Mouse (Mus musculus) intestine, embryonic 16.5 days (tissue): ENCODE results near the gene Mlh1. TPM values are rescaled to one million over a fixed set of nuclear protein-coding genes. Genes with fewer than 3 reads are reported as not detected.

ENCODE experiments used
- ATAC-seq: fragments of 200-750 bp; cut with Nextera tagmentation; 2 replicates; pipeline ENCODE4 v1.8.0; 2017; ENCODE audit warnings: moderate TSS enrichment, moderate library complexity
- H3K27ac ChIP-seq: fragments of 300-500 bp; sonication (generic); 2 replicates; pipeline ENCODE4 v1.5.1; 2014; ENCODE audit warnings: mild to moderate bottlenecking, low read length
- H3K27me3 ChIP-seq: fragments of 300-500 bp; sonication (generic); replicated peaks from 2 replicates; pipeline ENCODE4 v1.6.1; 2014; ENCODE audit warnings: low read length, control low read depth, mixed read lengths; ENCODE audit not compliant: control insufficient read depth, insufficient read depth
- H3K36me3 ChIP-seq: fragments of 300-500 bp; sonication (generic); 2 replicates; pipeline ENCODE4 v1.6.1; 2014; ENCODE audit warnings: low read length, control low read depth; ENCODE audit not compliant: control insufficient read depth, insufficient read depth
- H3K4me1 ChIP-seq: fragments of 300-500 bp; sonication (generic); 2 replicates; pipeline ENCODE4 v1.6.1; 2014; ENCODE audit warnings: low read length, control low read depth, mixed read lengths; ENCODE audit not compliant: control insufficient read depth, insufficient read depth
- H3K4me2 ChIP-seq: fragments of 300-500 bp; sonication (generic); 2 replicates; pipeline ENCODE4 v1.6.1; 2014; ENCODE audit warnings: low read depth, low read length, control low read depth
- H3K4me3 ChIP-seq: fragments of 300-500 bp; sonication (generic); 2 replicates; pipeline ENCODE4 v1.5.1; 2014; ENCODE audit warnings: mild to moderate bottlenecking, low read length
- H3K9ac ChIP-seq: fragments of 300-500 bp; sonication (generic); 2 replicates; pipeline ENCODE4 v1.6.1; 2014; ENCODE audit warnings: low read depth, low read length
- H3K9me3 ChIP-seq: fragments of 300-500 bp; sonication (generic); 2 replicates; pipeline ENCODE4 v1.6.1; 2016; ENCODE audit warnings: low read length, control low read depth; ENCODE audit not compliant: control insufficient read depth
- WGBS: fragments of 180-500 bp; shearing (Covaris S2); extraction: QIAGEN DNeasy Blood & Tissue Kit; methylation state at CpG from one replicate; pipeline ENCODE4 v1.1.7; 2014; 5-methylcytosine and 5-hydroxymethylcytosine counted together
- polyA plus RNA-seq: library from polyadenylated mRNA; unstranded; fragments of >200 nt; fragmentation: Nextera tagmentation; extraction: Ambion mirVana; gene quantifications from 2 replicates; pipeline ENCODE4 v1.2.1, GENCODE M21; 2015

Mlh1 gene
- polyA plus RNA-seq, 1 experiment from 2014 or later = 43.3 TPM

DNA sequence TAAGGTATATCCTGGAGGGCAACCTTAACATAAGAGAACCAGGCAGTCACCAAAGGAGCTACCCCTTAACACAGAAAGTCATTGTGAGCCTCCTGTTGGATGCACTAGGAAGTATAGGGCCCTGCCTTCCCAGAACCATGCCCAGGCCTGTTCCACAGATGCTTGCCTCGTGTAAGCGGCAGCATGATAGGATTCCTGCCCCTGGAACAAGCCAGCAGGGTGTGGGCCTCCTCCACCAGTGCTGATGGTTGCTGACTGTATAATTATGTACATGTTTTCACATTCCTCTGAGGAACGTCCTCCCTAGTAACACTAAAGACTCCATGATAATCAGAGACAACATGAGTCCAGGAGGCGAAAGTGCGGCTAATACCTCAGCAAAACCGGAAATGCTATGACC, 28.2 kb downstream of the Mlh1 start:
- Histone ChIP-seq H3K36me3 (peaks cover 5% of the 10 kb centered on the region), H3K4me1 (no peaks in the 10 kb centered on the region), H3K4me2 (no peak overlapping the region), H3K27me3 (no peaks in the 10 kb centered on the region), H3K9me3 (no peaks in the 10 kb centered on the region), H3K4me3 (no peak overlapping the region), H3K27ac (no peak overlapping the region), H3K9ac (no peak overlapping the region)
- no peak for ATAC-seq
- whole genome bisulfite sequencing = 89% methylated on average over 6 of the region's 6 CpGs

DNA sequence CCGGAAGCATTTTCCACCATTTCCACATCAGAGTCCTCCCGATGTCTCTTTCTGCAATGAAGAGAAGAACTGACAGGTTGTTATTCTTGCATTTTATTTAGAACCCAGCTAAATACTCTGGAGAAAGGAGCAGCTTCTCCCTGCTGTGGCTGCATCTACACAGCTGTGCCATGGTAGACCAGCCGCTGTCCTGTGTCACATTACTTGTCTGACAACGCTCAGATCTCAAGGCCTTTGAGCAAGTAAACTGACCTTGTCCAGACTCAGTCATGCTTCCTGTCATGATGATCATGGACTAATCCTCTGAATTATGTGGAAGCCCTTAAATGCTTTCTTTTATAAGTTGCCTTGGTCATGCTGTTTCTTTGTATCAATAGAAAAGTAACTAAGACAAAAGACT, 31.8 kb downstream of the Mlh1 start:
- Histone ChIP-seq H3K4me2 (no peak overlapping the region), H3K36me3 (peaks cover 11% of the 10 kb centered on the region), H3K4me3 (no peak overlapping the region), H3K9ac (no peak overlapping the region), H3K27ac (no peak overlapping the region), H3K9me3 (no peaks in the 10 kb centered on the region), H3K27me3 (no peaks in the 10 kb centered on the region), H3K4me1 (no peaks in the 10 kb centered on the region)
- WGBS = 90% methylated on average over 4 of the region's 4 CpGs
- no peak for ATAC-seq

DNA sequence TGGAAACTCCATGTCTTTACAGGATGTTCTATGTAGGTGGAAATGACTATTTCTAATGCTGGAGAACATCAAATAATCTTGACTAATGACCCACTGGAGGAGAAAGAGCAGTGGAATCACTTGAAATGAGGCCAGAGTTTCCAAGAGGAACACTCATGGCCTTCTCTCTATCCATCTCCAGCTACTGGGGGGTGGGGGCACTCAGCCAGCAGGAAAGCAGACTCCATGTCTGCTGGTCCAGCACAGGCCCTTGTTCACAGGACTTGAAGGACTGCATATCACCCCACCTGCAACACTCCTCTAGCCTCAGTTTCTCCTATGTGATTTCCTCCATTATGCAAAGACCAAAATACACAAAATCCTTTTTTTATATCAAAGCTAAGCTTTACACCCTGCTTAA, 33.9 kb downstream of the Mlh1 start:
- Histone ChIP-seq H3K4me1 (no peaks in the 10 kb centered on the region), H3K4me2 (no peak overlapping the region), H3K36me3 (peaks cover 14% of the 10 kb centered on the region), H3K27ac (no peak overlapping the region), H3K9me3 (no peaks in the 10 kb centered on the region), H3K4me3 (no peak overlapping the region), H3K9ac (no peak overlapping the region), H3K27me3 (no peaks in the 10 kb centered on the region)
- no peak for ATAC-seq

DNA sequence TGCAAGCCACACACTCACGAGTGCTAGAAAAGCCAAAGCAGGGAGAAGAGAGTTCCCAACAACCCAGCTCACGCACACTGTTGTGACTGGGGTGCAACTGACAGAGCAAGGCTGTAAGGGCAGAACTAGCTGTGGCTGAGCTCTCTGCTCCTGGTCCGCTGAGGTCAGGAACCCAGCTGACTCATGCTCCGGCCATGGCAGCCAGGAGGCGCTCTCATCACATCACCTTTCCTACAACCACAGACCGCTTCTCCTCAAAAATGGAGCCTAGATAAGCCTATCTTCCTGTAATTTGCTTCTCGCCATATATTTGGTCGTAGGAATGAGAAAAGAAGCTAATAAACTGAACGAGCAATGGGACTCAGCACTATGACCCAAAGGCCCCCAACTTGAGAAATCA, 36.9 kb downstream of the Mlh1 start:
- H3K4me3 ChIP-seq = no peak overlapping the region
- no peak overlapping the region for H3K27ac ChIP-seq
- no peak overlapping the region for H3K4me2 ChIP-seq
- 92% methylated on average over 9 of the region's 9 CpGs for WGBS
- no peak for ATAC-seq
- peaks cover 11% of the 10 kb centered on the region; the same call in 1 of the 2 replicates for H3K36me3 ChIP-seq
- no peaks in the 10 kb centered on the region for H3K4me1 ChIP-seq
- no peaks in the 10 kb centered on the region for H3K27me3 ChIP-seq
- no peak overlapping the region for H3K9ac ChIP-seq
- H3K9me3 ChIP-seq = no peaks in the 10 kb centered on the region

DNA sequence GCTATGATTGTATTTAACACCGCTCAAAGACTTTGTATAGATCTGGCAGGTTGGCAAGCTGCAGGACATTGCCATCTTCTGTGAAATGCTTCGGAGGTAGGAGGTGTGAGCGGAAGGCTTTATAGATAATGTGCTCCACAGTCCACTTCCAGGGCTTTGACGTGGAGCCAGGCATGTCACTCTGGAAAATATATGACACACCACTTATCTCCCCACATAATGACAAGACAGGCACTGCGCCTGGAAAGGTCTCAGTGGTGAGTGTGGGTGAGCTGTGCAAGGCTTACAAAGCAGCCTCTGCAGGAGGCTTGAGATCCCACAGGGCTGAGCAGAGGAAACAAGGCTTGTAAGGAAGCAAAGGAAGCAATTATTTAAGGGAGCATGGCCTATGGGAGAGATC, 43.1 kb downstream of the Mlh1 start:
- H3K4me3 ChIP-seq = no peak overlapping the region
- WGBS = 76% methylated on average over 5 of the region's 5 CpGs
- no peaks in the 10 kb centered on the region for H3K4me1 ChIP-seq
- no peak overlapping the region for H3K4me2 ChIP-seq
- H3K27me3 ChIP-seq = no peaks in the 10 kb centered on the region
- ATAC-seq = no peak
- H3K9ac ChIP-seq = no peak overlapping the region
- peaks cover 17% of the 10 kb centered on the region for H3K36me3 ChIP-seq
- H3K9me3 ChIP-seq = no peaks in the 10 kb centered on the region
- no peak overlapping the region for H3K27ac ChIP-seq

DNA sequence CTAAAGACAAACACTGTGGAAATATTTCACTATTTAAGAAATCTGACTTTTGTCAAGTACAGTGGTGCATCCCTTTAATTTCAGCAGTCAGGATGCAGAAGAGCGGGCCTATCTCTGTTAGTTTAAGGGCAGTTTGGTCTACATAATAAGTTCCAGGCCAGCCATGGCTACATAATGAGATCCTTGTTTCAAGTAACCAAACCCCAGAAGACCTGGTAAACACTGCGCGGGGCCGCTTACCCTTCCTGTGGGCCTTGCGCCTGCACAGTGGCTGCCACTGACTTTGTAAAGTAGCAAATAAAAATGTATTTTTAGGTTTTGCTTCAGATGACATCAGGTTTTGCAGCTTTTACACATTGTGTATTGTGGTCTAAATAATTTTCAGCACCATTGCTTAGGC, 48.2 kb downstream of the Mlh1 start:
- Histone ChIP-seq H3K27ac (no peak overlapping the region), H3K4me3 (no peak overlapping the region), H3K36me3 (peaks cover 16% of the 10 kb centered on the region), H3K9me3 (no peaks in the 10 kb centered on the region), H3K9ac (no peak overlapping the region), H3K4me2 (no peak overlapping the region), H3K4me1 (no peaks in the 10 kb centered on the region), H3K27me3 (no peaks in the 10 kb centered on the region)
- ATAC-seq = no peak
- WGBS = 91% methylated on average over 5 of the region's 5 CpGs

DNA sequence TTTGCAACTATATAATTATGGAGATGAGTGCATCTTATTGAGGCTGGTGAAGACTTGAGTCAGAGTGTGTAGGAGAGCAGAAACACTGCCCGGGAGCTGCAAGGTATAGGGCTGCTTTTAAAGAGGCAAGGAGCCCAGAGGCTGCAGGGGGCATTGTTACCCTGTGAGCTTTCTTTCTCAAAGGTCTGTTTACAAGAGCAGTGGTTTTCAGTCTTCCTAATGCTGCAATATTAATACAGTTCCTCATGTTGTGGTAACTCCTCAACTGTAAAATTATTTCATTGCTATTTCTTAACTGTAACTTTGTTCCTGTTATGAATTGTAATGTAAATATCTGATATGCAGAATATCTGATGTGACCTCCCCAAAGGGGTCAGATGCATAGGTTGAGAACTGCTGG, 50.0 kb downstream of the Mlh1 start:
- 87% methylated on average over 1 of the region's 1 CpGs for WGBS
- ATAC-seq = no peak
- no peaks in the 10 kb centered on the region for H3K4me1 ChIP-seq

DNA sequence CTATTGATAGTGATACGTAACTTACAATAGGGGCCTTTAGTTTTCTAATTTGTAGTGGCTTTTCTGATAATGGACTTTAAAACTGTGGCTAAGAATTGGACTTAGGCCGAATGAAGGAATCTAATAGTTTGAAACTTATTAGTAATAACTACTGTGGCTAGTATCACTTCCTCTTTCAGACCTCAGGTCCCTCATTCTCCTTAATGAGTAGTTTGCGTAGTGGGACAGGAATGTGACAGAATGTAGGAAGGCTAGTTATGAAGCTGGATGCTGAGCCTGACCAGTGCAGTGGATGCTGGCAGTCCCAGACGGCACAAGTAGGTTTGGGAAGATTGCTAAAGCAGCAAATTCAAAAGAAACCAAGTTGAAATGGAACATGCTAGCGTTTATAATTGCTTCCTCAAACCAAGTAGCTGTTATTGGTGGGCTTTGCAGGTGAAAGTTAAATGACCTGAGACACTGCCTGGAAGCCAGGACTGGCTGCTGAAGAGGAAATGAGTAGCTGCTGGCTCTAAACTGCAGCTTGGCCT, 51.0 kb downstream of the Mlh1 start:
- Histone ChIP-seq H3K9ac (no peak overlapping the region), H3K9me3 (no peaks in the 10 kb centered on the region), H3K27me3 (no peaks in the 10 kb centered on the region), H3K27ac (no peak overlapping the region), H3K4me1 (no peaks in the 10 kb centered on the region), H3K4me3 (no peak overlapping the region), H3K36me3 (peaks cover 20% of the 10 kb centered on the region; the same call in 1 of the 2 replicates), H3K4me2 (no peak overlapping the region)
- ATAC-seq = no peak
- 89% methylated on average over 5 of the region's 5 CpGs for WGBS

More for the DNA sequence above, 50.0 kb downstream of the Mlh1 start:
- Histone ChIP-seq H3K9me3 (no peaks in the 10 kb centered on the region), H3K27ac (no peak overlapping the region), H3K4me2 (no peak overlapping the region), H3K4me3 (no peak overlapping the region), H3K9ac (no peak overlapping the region), H3K27me3 (no peaks in the 10 kb centered on the region), H3K36me3 (peaks cover 19% of the 10 kb centered on the region; the same call in 1 of the 2 replicates)

DNA sequence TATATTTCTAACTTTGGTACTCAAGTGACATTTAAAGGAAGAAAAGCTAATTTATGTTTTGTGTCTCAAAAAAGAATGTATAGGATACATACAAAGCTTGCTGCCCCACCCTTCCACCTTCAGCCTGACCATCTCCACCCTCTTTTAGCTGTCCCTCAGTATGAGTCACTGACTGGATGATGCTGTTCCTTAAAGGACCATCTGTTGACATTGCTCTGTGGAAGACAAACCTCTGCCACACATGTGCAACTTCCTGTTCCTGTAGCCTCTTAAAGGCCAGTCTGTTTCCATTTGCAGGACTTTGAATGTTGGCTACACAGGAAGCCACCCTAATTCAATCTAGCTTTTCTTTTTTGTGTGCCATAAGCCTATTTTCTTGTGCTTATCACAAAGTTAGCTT, 55.2 kb downstream of the Mlh1 start:
- no peak overlapping the region for H3K27ac ChIP-seq
- H3K4me3 ChIP-seq = no peak overlapping the region
- no peak overlapping the region for H3K4me2 ChIP-seq
- H3K9ac ChIP-seq = no peak overlapping the region
- H3K9me3 ChIP-seq = no peaks in the 10 kb centered on the region
- 0 out of 2 replicates have a peak, but pooled peaks cover 10% of the 10 kb centered on the region for H3K36me3 ChIP-seq
- ATAC-seq = no peak
- H3K4me1 ChIP-seq = peaks cover 13% of the 10 kb centered on the region; the same call in 1 of the 2 replicates
- H3K27me3 ChIP-seq = no peaks in the 10 kb centered on the region

DNA sequence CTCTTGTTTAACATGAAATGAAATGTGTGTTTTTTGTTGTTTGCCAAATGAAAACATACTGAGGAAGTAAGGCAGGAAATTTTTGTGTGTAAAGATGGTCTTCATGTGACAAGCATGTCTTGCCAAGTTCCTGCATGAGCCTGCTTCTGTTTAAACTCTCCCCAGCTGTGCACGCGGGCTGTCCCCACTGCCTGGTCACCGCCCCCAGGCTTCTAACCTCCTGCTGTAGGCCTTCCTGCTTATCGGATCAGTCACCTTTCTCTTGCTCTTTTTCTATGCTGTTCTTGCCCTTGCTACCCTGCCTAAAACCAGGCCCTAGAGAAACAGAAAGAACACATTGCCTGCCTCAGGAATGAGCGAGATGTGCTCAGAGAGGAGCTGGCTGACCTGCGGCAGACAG, 58.1 kb downstream of the Mlh1 start:
- H3K9ac ChIP-seq = no peak overlapping the region
- no peaks in the 10 kb centered on the region for H3K9me3 ChIP-seq
- H3K27ac ChIP-seq = peak overlapping the region; percentile 57
- ATAC-seq = no peak
- H3K36me3 ChIP-seq = 0 out of 2 replicates have a peak, but pooled peaks cover 8% of the 10 kb centered on the region
- 63% methylated on average over 6 of the region's 6 CpGs for WGBS
- no peak overlapping the region for H3K4me2 ChIP-seq
- H3K27me3 ChIP-seq = no peaks in the 10 kb centered on the region
- peaks cover 22% of the 10 kb centered on the region for H3K4me1 ChIP-seq
- H3K4me3 ChIP-seq = no peak overlapping the region
